Mouse (Mus musculus) midbrain, postnatal 0 days (tissue): Measurements from ENCODE around the gene Ddr2. TPM values are rescaled to one million over a fixed set of nuclear protein-coding genes. Genes with fewer than 3 reads are reported as not detected.

Source experiments
- ATAC-seq: fragments of 200-750 bp; cut with Nextera tagmentation; 2 replicates; pipeline ENCODE4 v1.8.0; 2017; ENCODE audit warnings: moderate number of reproducible peaks, mild to moderate bottlenecking, moderate TSS enrichment, moderate library complexity; ENCODE audit not compliant: low FRiP score
- DNase-seq: peaks from one replicate; pipeline ENCODE4 v3.0.0-alpha.2; 2015; ENCODE audit warnings: low spot score
- H3K27ac ChIP-seq: fragments of 300-500 bp; sonication (generic); 2 replicates; pipeline ENCODE4 v1.5.1; 2014; ENCODE audit warnings: low read depth, mild to moderate bottlenecking, low read length, mixed read lengths
- H3K27me3 ChIP-seq: fragments of 300-500 bp; sonication (generic); 2 replicates; pipeline ENCODE4 v1.6.1; 2014; ENCODE audit warnings: low read length, control low read depth, mixed read lengths; ENCODE audit not compliant: insufficient read depth
- H3K36me3 ChIP-seq: fragments of 300-500 bp; sonication (generic); 2 replicates; pipeline ENCODE4 v1.6.1; 2014; ENCODE audit warnings: low read length, control low read depth, mixed read lengths; ENCODE audit not compliant: insufficient read depth
- H3K4me1 ChIP-seq: fragments of 300-500 bp; sonication (generic); 2 replicates; pipeline ENCODE4 v1.6.1; 2014; ENCODE audit warnings: mild to moderate bottlenecking, control low read depth, antibody characterized with exemption, low read length, mixed read lengths; ENCODE audit not compliant: insufficient read depth
- H3K4me2 ChIP-seq: fragments of 300-500 bp; sonication (generic); 2 replicates; pipeline ENCODE4 v1.6.1; 2014; ENCODE audit warnings: low read depth, mild to moderate bottlenecking, low read length, mixed read lengths; ENCODE audit not compliant: poor library complexity, severe bottlenecking
- H3K4me3 ChIP-seq: fragments of 300-500 bp; sonication (generic); 2 replicates; pipeline ENCODE4 v1.5.1; 2014; ENCODE audit warnings: low read depth, mild to moderate bottlenecking, low read length, moderate library complexity
- H3K9ac ChIP-seq: fragments of 300-500 bp; sonication (generic); replicated peaks from 2 replicates; pipeline ENCODE4 v1.6.1; 2014; ENCODE audit warnings: mild to moderate bottlenecking, low read length, moderate library complexity, mixed read lengths; ENCODE audit not compliant: poor library complexity, severe bottlenecking
- H3K9me3 ChIP-seq: fragments of 300-500 bp; sonication (generic); 2 replicates; pipeline ENCODE4 v1.6.1; 2016; ENCODE audit warnings: low read length, control low read depth
- CTCF ChIP-seq: IDR thresholded peaks from 2 replicates; pipeline ENCODE4 v1.5.1; 2016; ENCODE audit warnings: antibody characterized with exemption, mild to moderate bottlenecking
- whole genome bisulfite sequencing: fragments of 180-500 bp; shearing (Covaris S2); extraction: QIAGEN DNeasy Blood & Tissue Kit; methylation state at CpG from one replicate; pipeline ENCODE4 v1.1.7; 2014; 5-methylcytosine and 5-hydroxymethylcytosine counted together
- polyA plus RNA-seq: library from polyadenylated mRNA; unstranded; fragments of >200 nt; fragmentation: Nextera tagmentation; extraction: Ambion mirVana; gene quantifications from 2 replicates; pipeline ENCODE4 v1.2.1, GENCODE M21; 2015
- total RNA-seq: library from RNA; depleted of rRNA; stranded (reverse); fragments of >200 nt; gene quantifications from 2 replicates; pipeline ENCODE4 v1.2.3, GENCODE M21; 2014

Gene Ddr2
- total and polyA plus RNA-seq, 2 experiments from 2014 or later, result 8.0 to 8.2 TPM

DNA sequence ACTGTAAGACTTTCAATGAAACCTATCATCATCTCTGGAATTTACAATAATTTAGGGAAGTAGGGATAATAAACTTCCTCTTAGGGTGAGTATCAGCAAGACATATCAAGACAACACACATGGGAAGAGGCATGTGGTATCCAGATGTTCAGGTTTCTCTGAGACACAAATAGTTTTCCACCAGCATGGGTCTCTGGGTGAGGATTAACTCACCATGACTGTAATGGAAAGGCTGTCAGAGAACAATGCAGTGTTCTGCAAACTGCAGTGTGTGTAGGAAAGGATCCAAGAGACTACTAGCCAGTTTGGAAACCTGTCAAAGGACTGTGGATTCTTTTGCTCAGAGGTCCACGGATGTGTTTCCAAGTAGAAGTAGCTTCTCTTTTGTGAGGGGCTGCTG, 124.4 kb downstream of the Ddr2 start:
- Histone ChIP-seq H3K27ac (no peak overlapping the region), H3K4me1 (no peaks in the 10 kb centered on the region), H3K4me3 (no peak overlapping the region), H3K9me3 (no peaks in the 10 kb centered on the region), H3K36me3 (no peaks in the 10 kb centered on the region), H3K9ac (no peak overlapping the region), H3K27me3 (no peaks in the 10 kb centered on the region), H3K4me2 (no peak overlapping the region)
- no peak for TF ChIP-seq CTCF
- DNase-seq (peak; percentile 20), ATAC-seq (no peak)
- 34% methylated on average over 1 of the region's 1 CpGs for WGBS

DNA sequence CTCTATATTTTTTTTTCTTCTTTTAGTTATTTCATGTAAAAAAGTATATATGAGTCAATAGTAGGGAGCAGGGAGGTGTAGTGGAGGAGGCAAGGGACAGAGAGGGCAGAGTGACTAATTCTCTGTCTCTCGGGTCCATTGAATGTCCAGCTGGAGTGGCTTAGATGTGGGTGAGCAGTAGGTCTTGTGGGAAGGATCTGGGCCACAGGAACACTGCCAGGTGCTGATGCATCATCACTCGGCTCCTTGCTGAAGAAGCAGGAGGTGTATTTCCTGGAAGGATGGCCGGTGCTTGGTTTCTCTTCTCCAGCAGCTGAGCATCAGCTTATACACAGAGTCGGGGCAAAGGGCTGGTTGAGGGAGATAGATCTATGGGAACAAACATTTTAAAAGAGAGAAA, 132.9 kb downstream of the Ddr2 start:
- H3K9ac ChIP-seq, result no peak overlapping the region
- H3K9me3 ChIP-seq, result no peaks in the 10 kb centered on the region
- 92% methylated on average over 4 of the region's 4 CpGs for WGBS
- H3K4me1 ChIP-seq, result no peaks in the 10 kb centered on the region
- no peaks in the 10 kb centered on the region for H3K27me3 ChIP-seq
- ATAC-seq, result no peak
- H3K4me3 ChIP-seq, result no peak overlapping the region
- TF ChIP-seq CTCF, result no peak
- H3K27ac ChIP-seq, result no peak overlapping the region
- H3K36me3 ChIP-seq, result no peaks in the 10 kb centered on the region
- H3K4me2 ChIP-seq, result no peak overlapping the region
- DNase-seq, result no peak

DNA sequence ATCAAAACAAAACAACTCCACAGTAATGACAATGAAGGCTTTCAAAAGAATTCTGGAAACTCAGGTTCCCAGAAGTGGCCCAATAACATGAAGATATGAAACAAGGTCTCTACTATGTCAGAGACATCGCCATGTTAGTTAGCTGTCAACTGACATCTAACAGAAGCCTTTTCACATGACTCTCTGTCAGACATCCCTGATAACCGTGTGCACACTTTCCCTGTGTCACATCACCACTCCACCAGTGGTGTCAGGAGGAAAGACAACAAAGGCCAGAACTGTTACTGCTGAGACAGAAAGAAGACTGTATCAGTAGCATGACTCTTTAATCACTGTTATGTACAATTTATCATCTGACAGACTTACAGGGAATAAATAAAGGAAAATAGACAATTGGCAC, 138.6 kb downstream of the Ddr2 start:
- Histone ChIP-seq H3K27me3 (no peaks in the 10 kb centered on the region), H3K4me2 (no peak overlapping the region), H3K9ac (no peak overlapping the region), H3K9me3 (no peaks in the 10 kb centered on the region), H3K36me3 (no peaks in the 10 kb centered on the region), H3K27ac (no peak overlapping the region), H3K4me3 (no peak overlapping the region), H3K4me1 (peaks cover 10% of the 10 kb centered on the region; the same call in 1 of the 2 replicates)
- 80% methylated on average over 2 of the region's 2 CpGs for WGBS
- TF ChIP-seq CTCF, result no peak
- ATAC-seq (no peak), DNase-seq (no peak)

DNA sequence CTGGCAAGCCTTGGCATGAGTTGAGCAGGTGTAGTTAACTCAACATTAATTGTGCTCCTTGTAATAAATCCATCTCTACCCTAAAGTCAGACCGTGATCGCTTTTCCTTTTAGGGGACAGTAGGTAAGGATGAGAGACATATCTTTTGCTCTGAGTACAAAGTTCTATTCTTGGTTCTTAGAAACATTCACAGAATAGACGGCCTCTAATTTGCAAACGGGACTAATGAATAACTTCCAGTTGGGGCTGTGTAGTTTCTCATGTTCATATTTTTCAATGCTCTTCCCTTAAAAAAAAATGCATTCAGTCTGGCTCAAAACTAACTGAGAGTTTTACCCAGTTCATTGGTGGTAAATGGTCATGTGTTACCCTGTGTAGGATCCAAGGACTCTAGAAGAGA, 139.6 kb downstream of the Ddr2 start:
- H3K36me3 ChIP-seq, result no peaks in the 10 kb centered on the region
- ATAC-seq, result no peak
- WGBS, result 99% methylated on average over 4 of the region's 4 CpGs
- H3K27me3 ChIP-seq, result no peaks in the 10 kb centered on the region
- DNase-seq, result no peak
- no peak overlapping the region for H3K27ac ChIP-seq
- peaks cover 10% of the 10 kb centered on the region; the same call in 1 of the 2 replicates for H3K4me1 ChIP-seq
- no peak overlapping the region for H3K4me3 ChIP-seq
- no peak for TF ChIP-seq CTCF
- no peaks in the 10 kb centered on the region for H3K9me3 ChIP-seq
- no peak overlapping the region for H3K4me2 ChIP-seq
- no peak overlapping the region for H3K9ac ChIP-seq

DNA sequence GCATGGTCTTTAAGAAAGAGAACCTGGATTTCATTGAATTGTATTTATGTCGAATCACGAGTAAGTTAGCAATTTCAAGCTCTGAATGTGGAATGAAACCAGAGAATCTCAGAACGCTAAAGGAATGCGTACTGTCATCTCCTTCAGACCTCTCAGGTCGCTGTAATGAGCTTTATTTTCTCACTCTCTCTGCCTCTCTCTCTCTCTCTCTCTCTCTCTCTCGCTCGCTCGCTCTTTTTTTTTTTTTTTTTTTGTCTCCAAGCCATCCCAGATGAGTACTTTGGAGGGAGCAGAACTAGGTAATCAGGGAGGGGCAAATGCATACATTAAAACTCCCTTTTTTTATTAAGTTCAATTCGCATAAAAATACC, 141.1 kb downstream of the Ddr2 start:
- ATAC-seq, result peak; percentile 48; the same call in 1 of the 2 replicates
- Histone ChIP-seq H3K9me3 (no peaks in the 10 kb centered on the region), H3K4me3 (peak overlapping the region; percentile 59), H3K36me3 (peaks cover 6% of the 10 kb centered on the region; the same call in 1 of the 2 replicates), H3K9ac (0 out of 2 replicates have a peak overlapping the region, but pooled peaks have one; percentile 42), H3K27me3 (no peaks in the 10 kb centered on the region), H3K27ac (peak overlapping the region; percentile 28; the same call in 1 of the 2 replicates), H3K4me2 (peak overlapping the region; percentile 65), H3K4me1 (peaks cover 10% of the 10 kb centered on the region; the same call in 1 of the 2 replicates)
- DNase-seq, result no peak
- TF ChIP-seq CTCF, result no peak
- WGBS, result under 1% methylated on average over 8 of the region's 9 CpGs

DNA sequence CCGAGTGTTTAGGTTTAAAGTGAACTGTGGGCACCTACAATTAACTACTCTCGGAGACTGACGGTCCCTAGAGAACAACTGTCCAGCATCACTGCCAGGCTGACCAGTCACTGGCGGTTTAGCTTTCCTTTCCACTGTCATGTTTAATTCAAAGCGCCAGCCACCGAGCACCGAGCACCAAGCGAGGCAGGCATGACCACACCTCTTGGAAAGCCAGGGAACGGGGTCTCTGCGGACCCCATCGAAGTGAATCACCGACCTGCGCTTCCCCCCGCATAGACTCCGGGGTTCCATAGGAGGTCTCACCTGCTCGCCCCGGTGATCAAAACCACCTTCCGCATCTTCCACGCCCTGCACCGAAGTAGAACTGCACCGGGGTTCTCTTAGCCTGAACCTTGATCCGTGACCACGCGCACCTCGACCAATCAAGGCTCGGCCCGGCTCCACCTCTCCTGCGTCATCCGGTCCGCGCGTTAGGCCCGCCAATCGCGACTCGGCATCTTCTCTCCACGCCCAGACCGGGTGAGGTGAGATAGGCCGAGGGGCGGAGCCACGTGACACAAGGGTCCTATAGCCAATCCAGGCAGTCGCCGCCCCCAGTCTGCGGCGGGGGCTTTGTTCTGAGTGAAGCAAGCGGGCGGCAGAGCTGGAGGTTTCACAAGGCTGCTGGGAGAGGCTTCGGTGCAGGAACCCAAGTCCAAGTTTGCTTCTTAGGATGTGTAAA, 141.6 kb downstream of the Ddr2 start, which contains the start of gene Hsd17b7:
Gene Hsd17b7 (minus strand): TSS at position 450 of the 724 bp plus-strand sequence.
- no peak for TF ChIP-seq CTCF
- peak within 1 kb of the TSS; percentile 47 for H3K9ac ChIP-seq
- no peaks in the 10 kb centered on the region for H3K27me3 ChIP-seq
- H3K4me2 ChIP-seq, result peak within 1 kb of the TSS; percentile 65
- peak within 1 kb of the TSS; percentile 59 for H3K4me3 ChIP-seq
- DNase-seq (peak; percentile 100), ATAC-seq (peak; percentile 100)
- H3K4me1 ChIP-seq, result peaks cover 10% of the 10 kb centered on the region; the same call in 1 of the 2 replicates
- H3K9me3 ChIP-seq, result no peaks in the 10 kb centered on the region
- peaks cover 7% of the 10 kb centered on the region; the same call in 1 of the 2 replicates for H3K36me3 ChIP-seq
- under 1% methylated on average over 48 of the region's 48 CpGs for WGBS
- peak within 1 kb of the TSS; percentile 28; the same call in 1 of the 2 replicates for H3K27ac ChIP-seq
